Mouse (Mus musculus) kidney, adult 9 months (tissue): Measurements from ENCODE around the gene Wdr59.
A peak's percentile ranks its signal among the peaks of the same experiment; 100 is the strongest.

Experiments used
- DNase-seq: peaks from one replicate; pipeline ENCODE4 v3.0.0; 2022

Wdr59 gene

GRCm38 (mm10) chr8:111490034-111490591 lies 31.8 kb downstream of the Wdr59 start:
- DNase-seq, result no peak

DNA sequence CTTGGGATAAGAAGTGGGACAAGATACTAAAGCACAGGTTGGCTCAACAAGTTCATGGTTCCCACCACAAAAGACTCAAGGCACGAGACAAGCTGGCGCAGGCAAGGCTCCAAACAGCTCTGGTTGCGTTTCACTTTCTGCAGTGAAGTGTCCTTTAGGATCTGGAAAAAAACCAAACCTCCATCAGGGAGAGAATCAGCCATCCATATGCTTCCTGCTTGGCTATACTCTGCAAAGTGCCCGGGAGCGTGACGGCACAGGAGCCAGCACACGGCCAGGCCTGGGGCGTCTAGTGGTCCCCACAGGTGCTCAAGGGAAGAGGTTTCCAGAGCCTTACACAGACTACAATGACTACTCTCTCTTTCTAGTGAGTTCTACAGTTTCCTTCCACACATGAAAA lies 41.2 kb downstream of the Wdr59 start:
- DNase-seq, result no peak

DNA sequence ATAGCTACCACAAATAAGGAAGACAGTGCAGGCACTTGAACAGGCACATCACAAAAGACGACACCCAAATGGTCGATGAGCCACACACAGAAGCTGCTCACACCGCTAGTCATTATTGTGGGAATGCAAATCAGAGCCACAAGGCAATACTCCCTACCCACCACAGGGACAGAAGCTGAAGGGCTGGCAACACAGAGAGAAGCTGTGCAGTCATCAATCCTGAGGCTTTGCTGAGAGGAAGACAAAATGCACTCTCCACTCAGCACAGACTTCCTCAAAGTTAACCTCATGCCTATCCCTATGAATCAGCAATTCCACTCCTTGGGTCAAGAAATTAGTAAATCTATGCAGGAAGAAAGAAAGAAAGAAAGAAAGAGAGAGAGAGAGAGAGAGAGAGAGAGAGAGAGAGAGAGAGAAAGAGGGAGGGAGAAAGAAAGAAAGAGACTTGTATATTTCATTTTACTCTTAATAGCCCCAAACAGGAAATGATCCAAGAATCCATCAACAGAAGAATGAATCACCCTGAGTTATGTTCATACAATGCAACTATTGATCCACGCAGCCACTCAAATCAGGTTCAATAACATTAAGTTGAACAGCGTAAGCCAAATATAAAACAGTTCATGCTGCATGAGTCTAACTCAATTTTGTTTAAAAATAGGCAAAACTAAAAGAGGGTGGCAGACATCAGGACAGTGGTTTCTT lies 44.0 kb downstream of the Wdr59 start:
- no peak for DNase-seq

- DNase-seq, result peak; percentile 39
These were observed 50.3 kb downstream of the Wdr59 start for GRCm38 (mm10) chr8:111471526-111472081.

DNA sequence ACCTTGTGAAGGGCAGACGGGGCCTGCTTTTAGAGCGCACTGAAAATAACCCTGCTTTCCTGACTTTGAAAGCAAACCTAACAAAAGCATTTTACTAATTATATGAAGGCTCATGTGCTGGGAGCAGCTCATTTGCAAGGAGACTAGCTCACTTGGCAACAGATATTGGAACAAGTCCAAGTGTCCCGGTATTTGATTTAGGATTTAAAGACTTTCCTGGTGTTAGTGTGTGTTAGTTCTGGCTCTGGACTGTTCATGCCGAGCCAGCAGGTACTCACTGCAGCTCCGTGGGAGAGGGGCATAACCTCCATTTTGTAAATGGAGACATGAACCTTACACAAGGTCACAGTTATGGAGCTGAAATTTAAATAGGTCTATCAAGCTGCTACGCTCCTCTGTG lies 52.9 kb downstream of the Wdr59 start:
- peak; percentile 78 for DNase-seq

DNA sequence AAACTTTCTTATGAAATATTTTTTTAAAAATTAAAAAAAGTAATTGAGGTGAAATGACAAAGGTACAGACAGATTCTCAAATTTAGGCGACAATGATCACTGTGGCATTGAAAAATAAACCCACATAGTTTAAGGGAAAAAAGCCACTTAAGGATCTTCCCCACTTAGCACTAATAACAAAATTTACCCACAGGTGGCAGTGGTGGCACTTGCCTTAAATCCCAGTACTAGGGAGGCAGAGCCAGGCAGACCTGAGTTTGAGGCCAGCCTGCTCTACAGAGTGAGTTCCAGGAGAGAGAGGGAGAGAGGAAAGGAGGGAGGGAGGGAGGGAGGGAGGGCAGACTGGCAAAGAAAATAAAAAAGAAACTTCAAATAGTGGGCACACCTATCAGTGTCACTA lies 56.6 kb downstream of the Wdr59 start:
- DNase-seq, result no peak

DNA sequence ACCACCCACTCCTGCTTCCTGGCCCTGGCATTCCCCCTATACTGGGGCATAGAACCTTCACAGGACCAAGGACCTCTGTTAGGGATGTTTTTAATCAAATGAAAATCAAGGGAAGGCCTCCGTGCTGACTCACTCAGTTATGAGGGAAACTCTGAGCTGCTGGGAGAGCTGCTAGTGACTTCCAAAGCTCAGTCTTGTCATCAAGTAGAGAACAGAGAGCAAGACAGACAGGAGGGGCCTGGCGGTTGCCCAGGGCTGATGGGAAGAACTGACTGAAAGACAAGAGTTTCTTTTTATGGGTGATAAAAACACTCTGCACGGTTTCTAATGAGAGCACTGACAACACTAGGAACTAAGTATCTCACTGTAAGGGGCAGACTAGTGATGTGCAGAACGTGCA lies 57.4 kb downstream of the Wdr59 start:
- DNase-seq, result no peak

GRCm38 (mm10) chr8:111449671-111450070 lies 72.2 kb downstream of the Wdr59 start:
- DNase-seq, result peak; percentile 56

GRCm38 (mm10) chr8:111445960-111446660 lies 75.8 kb downstream of the Wdr59 start:
- no peak for DNase-seq

GRCm38 (mm10) chr8:111445558-111445957 lies 76.3 kb downstream of the Wdr59 start:
- DNase-seq, result no peak

- peak; percentile 88 for DNase-seq
These were observed 77.6 kb downstream of the Wdr59 start for GRCm38 (mm10) chr8:111444245-111444644.

- DNase-seq, result peak; percentile 90
These were observed 82.7 kb downstream of the Wdr59 start for GRCm38 (mm10) chr8:111439189-111439588.

- DNase-seq, result peak; percentile 88
These were observed 86.6 kb downstream of the Wdr59 start for GRCm38 (mm10) chr8:111435071-111435828.

GRCm38 (mm10) chr8:111424646-111425045 lies 97.2 kb downstream of the Wdr59 start:
- DNase-seq, result no peak

GRCm38 (mm10) chr8:111424181-111424580 lies 97.7 kb downstream of the Wdr59 start:
- DNase-seq, result no peak

DNA sequence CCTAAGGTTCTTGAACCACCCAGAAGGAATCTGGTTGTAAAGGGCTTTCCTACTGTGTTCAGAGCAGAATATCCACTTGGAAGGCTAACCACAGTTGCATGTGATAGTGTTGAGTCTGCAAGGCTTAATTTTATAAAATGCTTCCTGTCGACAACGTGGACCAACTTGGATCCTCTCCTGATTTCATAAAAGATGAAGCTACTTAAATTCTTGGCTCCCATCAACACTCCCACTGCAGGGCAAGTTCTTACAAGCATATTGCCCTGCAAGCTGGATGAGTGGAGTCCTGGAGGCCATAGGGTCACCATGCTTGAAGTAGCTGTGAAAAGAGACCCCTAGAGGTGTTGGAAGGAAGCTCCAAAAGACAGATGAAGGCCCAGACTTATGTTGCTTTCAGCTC lies 99.3 kb downstream of the Wdr59 start:
- DNase-seq, result no peak

- DNase-seq, result no peak
These were observed 102.7 kb downstream of the Wdr59 start for GRCm38 (mm10) chr8:111419171-111419570.

- peak; percentile 55 for DNase-seq
These were observed 103.3 kb downstream of the Wdr59 start for GRCm38 (mm10) chr8:111418601-111419000.

DNA sequence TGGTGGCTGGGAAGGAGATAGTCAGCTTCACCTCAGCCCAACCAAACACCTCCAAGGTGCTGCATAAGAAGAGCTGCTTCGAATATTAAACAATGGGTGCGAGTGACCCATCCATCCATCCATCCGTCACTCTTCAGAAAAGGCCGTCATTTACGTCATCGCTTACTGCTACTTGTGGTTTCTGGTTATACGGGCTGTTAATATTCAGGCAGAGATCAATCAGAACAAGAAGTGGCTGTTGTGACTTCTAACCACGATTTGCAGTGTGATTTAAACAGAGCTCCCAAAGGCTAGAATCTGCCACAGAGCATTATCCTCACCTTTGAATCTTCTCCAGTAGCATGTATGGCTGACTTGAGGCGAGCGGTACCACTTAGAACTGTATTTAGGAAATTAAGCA lies 104.7 kb downstream of the Wdr59 start:
- DNase-seq, result no peak

GRCm38 (mm10) chr8:111403391-111403790 lies 118.5 kb downstream of the Wdr59 start:
- peak; percentile 29 for DNase-seq
